Comparison of ENCODE assay signal across 30 mouse cellular contexts in the genomic region with DNA sequence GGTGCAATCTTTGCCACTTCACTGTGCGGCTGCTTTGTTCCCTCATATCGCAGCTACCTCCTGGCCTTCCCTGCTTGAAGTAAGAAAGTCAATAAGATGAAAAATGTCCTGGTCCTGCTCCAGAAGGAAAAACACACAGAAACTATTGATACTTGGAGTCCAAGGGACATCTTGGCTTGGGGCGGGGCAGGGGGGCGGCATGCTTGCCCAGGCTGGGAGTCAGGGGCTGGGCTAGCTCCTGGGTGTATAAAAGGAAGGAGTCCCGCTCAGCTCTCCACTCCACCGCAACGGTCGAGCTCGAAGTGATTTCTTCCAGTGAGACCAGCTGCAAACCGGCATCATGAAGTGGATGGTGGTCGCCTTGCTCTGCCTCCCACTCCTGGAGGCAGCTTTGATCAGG. TPM values are rescaled to one million over a fixed set of nuclear protein-coding genes. Genes with fewer than 3 reads are reported as not detected.
"Had no signal": no experiment of that assay in that cellular context is flagged by ENCODE, and none has a peak within 500 bp of the region (broad histone marks: within the 10 kb centered on the region; RNA-seq: fewer than 3 reads in every experiment).

A gene (plus strand): TSS at position 277 of the 400 bp plus-strand sequence.

- DNase-seq: kidney, adult 18-20 months; kidney, postnatal 25 days; liver; lung, adult 2 months; lung, postnatal 36 days; midbrain, embryonic 14.5 days; right cerebral cortex, adult 18-20 months; right cerebral cortex, postnatal 14 days; right cerebral cortex, postnatal 4 days; spleen, adult 18-20 months; thymus, adult 18-20 months; thymus, postnatal 36 days had no signal

- H3K27ac ChIP-seq: hindbrain, postnatal 0 days; kidney, postnatal 0 days; limb, embryonic 10.5 days; limb, embryonic 13.5 days; liver, embryonic 12.5 days; liver, embryonic 15.5 days; neural tube, embryonic 12.5 days; neural tube, embryonic 15.5 days had no signal

- H3K36me3 ChIP-seq: limb, embryonic 10.5 days; limb, embryonic 13.5 days; liver, embryonic 12.5 days; liver, embryonic 15.5 days; neural tube, embryonic 12.5 days; neural tube, embryonic 15.5 days had no signal

- H3K9me3 ChIP-seq: limb, embryonic 10.5 days; limb, embryonic 13.5 days; liver, embryonic 12.5 days; liver, embryonic 15.5 days; megakaryocyte, embryonic 14.5 days; neural tube, embryonic 12.5 days; neural tube, embryonic 15.5 days had no signal

- H3K9ac ChIP-seq: limb, embryonic 13.5 days; liver, embryonic 12.5 days; liver, embryonic 15.5 days; neural tube, embryonic 12.5 days; neural tube, embryonic 15.5 days had no signal

- ATAC-seq: hindbrain, postnatal 0 days; inflammation-experienced regulatory T-cells, adult 6 months; intestine, embryonic 16.5 days; liver, embryonic 12.5 days had no signal

- H3K27me3 ChIP-seq: limb, embryonic 13.5 days; neural tube, embryonic 12.5 days had no signal

- H3K4me2 ChIP-seq: limb, embryonic 13.5 days; liver, embryonic 12.5 days; liver, embryonic 15.5 days; midbrain, embryonic 11.5 days; neural tube, embryonic 12.5 days; neural tube, embryonic 15.5 days had no signal

- H3K4me3 ChIP-seq: limb, embryonic 10.5 days; limb, embryonic 13.5 days; liver, embryonic 12.5 days; liver, embryonic 15.5 days; megakaryocyte, embryonic 14.5 days; neural tube, embryonic 12.5 days; neural tube, embryonic 15.5 days had no signal

- H3K4me1 ChIP-seq: limb, embryonic 10.5 days; limb, embryonic 13.5 days; liver, embryonic 12.5 days; liver, embryonic 15.5 days; megakaryocyte, embryonic 14.5 days; neural tube, embryonic 12.5 days; neural tube, embryonic 15.5 days had no signal

RNA-seq across cellular contexts. Expression of the gene that starts here (rescaled TPM):
- total RNA-seq: layer of hippocampus, adult 8-10 months; layer of hippocampus, postnatal 14 days; left cerebral cortex, adult 8-10 months; left cerebral cortex, postnatal 14 days had no signal
- polyA plus RNA-seq: inflammation-experienced regulatory T-cells, adult 6 months; kidney, embryonic 14.5 days; limb, embryonic 10.5 days; liver, embryonic 12.5 days; liver, embryonic 15.5 days; midbrain, embryonic 11.5 days; midbrain, embryonic 14.5 days; neural tube, embryonic 12.5 days; neural tube, embryonic 15.5 days; urinary bladder, adult 2 months had no signal
